In genomic region chr4:143051205-143051604, GRCm38 (mm10) we compare ENCODE assay signal across 15 mouse cellular contexts.
"Had no signal": no experiment of that assay in that cellular context is flagged by ENCODE, and none has a peak within 500 bp of the region (broad histone marks: within the 10 kb centered on the region; RNA-seq: fewer than 3 reads in every experiment).

No protein-coding gene starts in this region.

- DNase-seq: cerebellum, adult 9-11 months; cerebellum, postnatal 10 days; cerebellum, postnatal 14 days; cerebellum, postnatal 25 days; cerebellum, postnatal 36 days; embryo, embryonic 11 days; forebrain, postnatal 0 days; gastrocnemius, adult 2 months; gastrocnemius, postnatal 10 days; gastrocnemius, postnatal 14 days; gastrocnemius, postnatal 25 days; gastrocnemius, postnatal 36 days; heart, adult 11 months; heart, adult 18-20 months; heart, adult 2 months had no signal
